Mouse (Mus musculus): ENCODE results near the gene 2810006K23Rik.

DNA sequence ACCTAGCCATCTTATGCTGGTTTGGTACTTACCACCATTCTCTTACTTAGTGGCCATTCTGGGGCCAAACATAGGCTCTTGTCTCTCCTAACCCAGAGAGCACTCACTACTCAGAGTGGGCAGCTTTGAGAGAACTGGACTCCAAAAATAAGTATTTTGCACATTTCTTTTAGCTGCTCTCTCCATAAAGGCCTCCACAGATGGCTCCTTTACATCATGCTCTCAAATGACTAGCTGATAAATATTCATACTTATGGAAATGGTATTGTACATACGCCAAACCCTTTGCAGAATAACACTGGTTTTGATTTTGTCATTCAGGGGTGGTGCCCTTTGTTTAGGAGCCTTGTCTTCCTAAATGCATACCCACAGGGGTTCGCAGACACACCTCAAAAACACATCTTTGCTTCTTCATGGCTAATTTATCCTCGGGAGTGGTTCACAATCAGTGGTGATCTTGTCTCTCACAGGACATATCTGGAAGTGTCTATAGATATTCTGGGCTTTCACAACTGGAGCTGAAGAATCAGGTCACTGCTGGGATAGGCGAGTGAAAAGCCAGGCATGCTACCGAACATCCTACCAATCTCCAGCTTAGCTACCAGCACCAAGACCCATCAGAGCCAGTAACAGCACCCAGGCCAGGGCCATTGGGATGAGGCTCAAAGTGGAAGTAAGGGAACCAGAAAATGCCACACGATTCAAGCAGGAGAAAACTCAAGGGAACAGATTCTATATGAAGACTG is 36.5 kb downstream of the 2810006K23Rik start:
- TF ChIP-seq POLR2A (IDR thresholded peaks at IDR 0.05; ENCODE audit: insufficient read depth, low read depth, low read length), result no peak
- no peak for TF ChIP-seq CTCF (IDR thresholded peaks at IDR 0.05; ENCODE audit: insufficient read depth, low read depth, low read length)

Measured in olfactory bulb, adult 2 months (tissue).